Mouse (Mus musculus) lung, postnatal 36 days (tissue): Measurements from ENCODE around the gene Bcl3.

Experiments used
- DNase-seq: peaks from one replicate; pipeline ENCODE4 v3.0.0; 2022; ENCODE audit warnings: mixed read lengths

Gene Bcl3

GRCm38 (mm10) chr7:19822604-19823058 is at the start of gene Bcl3:
Gene Bcl3 (minus strand): TSS chr7:19822770.
- DNase-seq, result peak; percentile 84

GRCm38 (mm10) chr7:19871943-19872601 is 49.5 kb upstream of the Bcl3 start:
- peak; percentile 67 for DNase-seq

GRCm38 (mm10) chr7:19871137-19871621 is 48.6 kb upstream of the Bcl3 start:
- DNase-seq, result peak; percentile 63

GRCm38 (mm10) chr7:19867751-19868399 is 45.3 kb upstream of the Bcl3 start:
- DNase-seq, result peak; percentile 21

GRCm38 (mm10) chr7:19866490-19866889 is 43.9 kb upstream of the Bcl3 start:
- no peak for DNase-seq

- no peak for DNase-seq
Observed at GRCm38 (mm10) chr7:19865246-19866036, 42.9 kb upstream of the Bcl3 start.

- peak; percentile 48 for DNase-seq
Observed at GRCm38 (mm10) chr7:19864241-19864640, 41.7 kb upstream of the Bcl3 start.

GRCm38 (mm10) chr7:19861199-19861598 is 38.6 kb upstream of the Bcl3 start, which contains the start of gene Ceacam16:
Gene Ceacam16 (minus strand): TSS chr7:19861299.
- DNase-seq, result no peak

- no peak for DNase-seq
Observed at GRCm38 (mm10) chr7:19859740-19860139, 37.2 kb upstream of the Bcl3 start.

GRCm38 (mm10) chr7:19856283-19856682 is 33.7 kb upstream of the Bcl3 start:
- no peak for DNase-seq

- DNase-seq, result no peak
Observed at GRCm38 (mm10) chr7:19855663-19856062, 33.1 kb upstream of the Bcl3 start.

- DNase-seq, result no peak
Observed at GRCm38 (mm10) chr7:19853526-19853925, 31.0 kb upstream of the Bcl3 start.

- peak; percentile 20 for DNase-seq
Observed at GRCm38 (mm10) chr7:19851858-19852570, 29.4 kb upstream of the Bcl3 start, which contains the start of gene Gm19345. Gene Gm19345 (plus strand): TSS chr7:19852003.

- DNase-seq, result peak; percentile 17
Observed at GRCm38 (mm10) chr7:19844521-19845171, 22.1 kb upstream of the Bcl3 start.

GRCm38 (mm10) chr7:19843561-19843960 is 21.0 kb upstream of the Bcl3 start:
- peak; percentile 84 for DNase-seq

- no peak for DNase-seq
Observed at GRCm38 (mm10) chr7:19842885-19843504, 20.4 kb upstream of the Bcl3 start.

GRCm38 (mm10) chr7:19841686-19842413 is 19.3 kb upstream of the Bcl3 start:
- DNase-seq, result peak; percentile 30

GRCm38 (mm10) chr7:19840936-19841335 is 18.4 kb upstream of the Bcl3 start:
- DNase-seq, result no peak

- DNase-seq, result no peak
Observed at GRCm38 (mm10) chr7:19840371-19840770, 17.8 kb upstream of the Bcl3 start.

GRCm38 (mm10) chr7:19836843-19837242 is 14.3 kb upstream of the Bcl3 start:
- DNase-seq, result no peak

- no peak for DNase-seq
Observed at GRCm38 (mm10) chr7:19834055-19834454, 11.5 kb upstream of the Bcl3 start.
